Mouse (Mus musculus): Measurements from ENCODE around the gene Anks1b.

The Anks1b gene

DNA sequence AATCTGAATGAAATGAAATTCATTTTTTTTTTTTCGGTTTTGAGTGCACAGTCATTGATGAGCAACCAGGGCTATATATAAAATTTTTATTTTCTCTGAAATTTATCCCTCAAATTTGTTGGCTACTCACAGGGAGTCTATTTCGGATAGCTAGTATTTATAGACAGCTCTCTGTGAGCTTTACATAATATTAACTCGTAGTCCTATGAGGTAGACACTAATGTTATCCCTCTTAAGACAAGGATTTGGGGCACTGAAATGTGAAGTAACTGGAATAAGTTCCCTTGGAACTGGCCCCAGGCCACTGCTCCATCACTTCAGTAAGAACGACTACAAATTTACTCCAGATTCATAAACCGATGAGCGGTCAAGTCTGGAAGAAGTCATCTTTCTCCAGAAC lies 977.8 kb downstream of the Anks1b start:
- no peak for DNase-seq (ENCODE audit: low read depth in 1 of 2, low spot score in 2 of 2)

DNA sequence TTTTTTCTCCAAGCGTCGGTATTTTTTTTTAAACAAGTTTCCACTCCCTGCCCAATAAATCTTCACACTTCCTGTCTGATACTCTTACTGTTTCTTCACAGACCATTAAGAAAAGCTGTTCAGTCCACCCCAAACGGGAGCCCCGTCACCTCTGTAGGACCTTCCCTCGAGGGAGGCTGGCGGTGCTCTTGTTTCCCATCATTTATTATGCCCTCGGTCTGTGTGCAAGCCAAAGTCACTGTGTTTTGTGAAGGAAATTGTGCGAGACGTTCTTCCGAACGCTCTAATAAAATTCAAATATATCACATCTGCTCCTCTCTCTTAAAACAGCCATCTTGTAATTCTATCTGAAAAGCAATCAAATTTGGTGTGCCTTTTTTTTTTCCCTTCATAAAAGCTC lies 978.7 kb downstream of the Anks1b start:
- DNase-seq (ENCODE audit: low read depth in 1 of 2, low spot score in 2 of 2) = no peak

DNA sequence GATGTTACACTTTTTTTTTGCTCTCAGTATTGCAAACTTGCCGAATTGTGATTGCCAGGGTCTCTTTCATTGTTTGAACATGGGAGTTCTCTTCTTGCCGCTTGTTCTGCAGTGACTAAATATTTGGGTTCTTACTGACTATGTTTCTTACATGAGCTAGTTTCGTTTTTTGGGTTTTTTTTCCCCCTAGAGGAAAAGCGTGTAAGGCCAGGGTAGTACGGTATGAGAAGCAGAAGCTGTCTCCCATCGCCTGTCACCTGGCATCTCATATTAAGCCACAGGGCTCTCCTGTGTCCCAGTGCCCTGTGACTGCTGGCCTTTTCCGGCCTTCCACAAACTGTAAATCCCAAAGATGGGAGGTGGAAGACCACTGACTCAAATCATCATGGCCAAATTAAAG lies 979.1 kb downstream of the Anks1b start:
- DNase-seq (ENCODE audit: low read depth in 1 of 2, low spot score in 2 of 2) = no peak

DNA sequence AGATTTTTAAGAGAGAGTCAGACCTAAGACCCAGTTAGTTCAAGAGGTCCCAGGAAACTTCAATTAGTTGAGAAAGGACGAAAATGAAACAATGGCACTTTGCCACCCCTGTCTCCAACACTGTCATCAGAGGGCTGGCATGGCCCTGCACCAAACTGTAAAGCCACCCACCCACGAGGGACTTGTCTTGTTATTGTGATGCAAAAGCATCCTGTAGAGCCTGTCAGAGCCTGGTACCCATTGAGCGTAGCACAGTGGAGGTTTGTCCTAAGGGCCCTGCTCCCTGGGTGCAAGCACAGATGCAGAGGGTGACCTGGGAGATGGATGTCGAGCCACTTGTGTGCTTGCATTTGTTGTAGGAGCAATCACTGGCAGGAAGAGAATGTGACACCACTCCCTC lies 983.4 kb downstream of the Anks1b start:
- DNase-seq (ENCODE audit: low read depth in 1 of 2, low spot score in 2 of 2) = no peak

DNA sequence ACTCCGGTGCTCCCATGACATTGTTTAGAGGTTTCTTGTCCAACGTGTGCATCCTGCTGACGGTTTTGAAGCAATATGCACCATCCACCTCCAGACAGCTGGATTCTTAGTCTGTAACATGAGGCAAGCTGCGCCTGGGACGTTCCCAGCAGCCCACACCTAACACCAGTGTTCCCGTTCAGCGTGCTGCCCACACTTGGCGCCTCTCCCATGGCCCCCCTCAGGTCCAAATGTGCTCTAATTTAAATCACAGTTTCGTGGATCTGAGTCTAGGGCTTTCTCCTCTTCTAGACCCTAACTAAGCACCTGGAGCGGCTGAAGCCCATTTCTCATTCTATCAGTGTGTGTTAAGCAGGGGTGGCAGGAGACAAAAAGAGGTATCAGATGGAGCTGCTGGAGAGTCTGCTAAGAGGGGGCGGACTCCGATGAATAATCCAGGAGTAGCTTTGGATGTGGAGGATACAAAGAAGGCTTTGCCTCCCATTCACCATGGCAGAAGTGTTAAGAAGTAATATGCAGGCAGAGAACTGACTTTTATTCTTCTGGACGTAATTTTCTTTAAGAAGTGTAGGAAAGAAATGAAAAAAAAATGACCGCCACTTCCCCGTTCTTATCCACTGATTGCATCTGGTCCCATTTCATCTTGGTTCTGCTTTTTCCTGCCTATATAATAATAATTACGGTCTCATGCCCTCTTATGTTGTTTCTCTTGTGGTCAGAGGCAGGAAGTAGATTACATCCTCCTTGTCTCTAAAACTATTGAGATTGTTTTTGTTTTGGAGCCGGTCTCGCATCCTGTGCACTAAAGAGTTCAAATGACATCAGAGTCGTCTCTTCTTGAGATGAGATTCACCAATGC lies 986.6 kb downstream of the Anks1b start:
- DNase-seq (ENCODE audit: low read depth in 1 of 2, low spot score in 2 of 2) = no peak

DNA sequence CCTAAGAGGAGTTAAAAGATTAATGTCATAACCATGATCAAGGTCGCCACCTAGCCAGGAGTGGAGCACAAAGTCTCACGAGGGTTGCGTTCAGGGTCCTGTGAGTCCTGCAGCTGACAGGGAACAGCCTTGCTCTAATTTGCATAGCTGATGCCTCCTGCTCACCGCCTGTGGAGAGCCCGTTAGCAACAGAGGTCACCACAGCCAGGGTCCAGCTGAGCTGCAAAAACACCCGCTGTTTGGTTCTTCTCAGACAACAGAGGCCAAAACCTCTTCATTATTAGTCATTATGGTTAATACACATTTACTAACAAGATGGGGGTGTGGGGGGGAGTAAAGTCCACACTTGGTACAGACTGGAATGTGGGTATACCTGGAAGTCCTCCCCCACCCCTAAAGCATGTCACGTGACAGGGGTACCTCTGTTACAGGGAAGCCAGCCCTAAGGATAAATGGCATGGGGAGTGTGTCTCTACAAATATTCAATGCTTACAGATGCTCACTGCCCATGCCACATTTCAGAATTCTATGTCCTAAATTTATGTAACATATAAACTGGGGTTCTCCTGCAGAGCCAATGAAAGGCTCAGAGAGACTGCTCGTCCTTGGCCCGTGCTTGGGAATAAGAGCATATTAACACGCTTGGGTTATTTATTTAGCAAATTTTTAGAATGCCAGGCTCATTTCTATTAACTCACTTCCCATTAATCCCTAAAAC lies 990.7 kb downstream of the Anks1b start:
- DNase-seq (ENCODE audit: low read depth in 1 of 2, low spot score in 2 of 2) = no peak

DNA sequence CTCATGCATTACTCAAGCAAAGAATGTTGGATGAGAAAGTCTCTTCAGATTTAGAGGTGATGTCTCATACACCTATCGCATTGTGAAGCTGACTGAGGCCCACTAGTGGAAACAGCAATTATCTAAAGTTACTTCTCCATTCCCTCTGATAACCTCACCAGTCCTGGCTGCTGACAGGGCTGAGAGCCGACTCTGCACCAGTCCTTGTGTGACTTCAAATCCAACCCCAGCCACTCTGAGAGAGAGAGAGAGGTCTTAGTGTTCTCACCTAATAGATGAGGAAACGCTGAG lies 991.2 kb downstream of the Anks1b start:
- DNase-seq (ENCODE audit: low read depth in 1 of 2, low spot score in 2 of 2) = no peak

DNA sequence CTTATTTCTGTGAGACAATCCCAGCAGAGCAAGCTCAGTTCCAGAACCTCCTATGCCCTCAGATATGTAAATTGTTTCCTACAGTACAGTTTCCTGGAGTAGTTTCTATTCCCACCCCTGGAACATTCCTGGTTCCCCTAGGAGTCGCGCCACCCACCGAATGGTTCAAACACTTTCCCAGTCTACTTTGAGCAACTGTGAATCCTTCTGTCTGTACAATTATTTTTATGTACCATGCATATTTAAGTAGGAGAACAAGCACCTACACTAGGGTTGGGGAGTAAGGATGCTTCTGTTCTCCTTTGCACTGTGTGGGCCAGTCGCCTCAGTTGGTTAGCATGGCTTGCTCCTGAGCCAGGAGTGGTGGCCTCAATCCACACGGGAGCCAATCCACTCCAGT lies 999.9 kb downstream of the Anks1b start:
- no peak for DNase-seq (ENCODE audit: low read depth in 1 of 2, low spot score in 2 of 2)

DNA sequence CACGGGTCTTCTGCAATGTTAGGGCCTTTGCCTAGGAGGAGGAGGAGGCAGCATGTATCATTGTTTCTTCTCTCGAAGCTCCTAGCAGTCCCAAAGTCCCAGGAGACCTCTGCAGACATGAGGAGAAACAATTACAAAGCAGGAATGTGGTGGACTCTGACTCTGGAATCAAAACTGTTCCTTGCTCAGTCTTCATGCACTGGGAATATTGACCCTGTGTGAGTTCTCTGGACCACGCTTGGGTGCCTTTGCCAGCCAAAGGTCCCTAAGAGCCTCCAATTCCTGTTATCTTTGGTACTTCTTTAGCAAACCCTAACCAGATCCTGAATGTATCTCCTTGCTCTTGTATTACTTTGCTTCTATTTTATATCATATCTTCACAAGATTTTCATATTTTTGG lies 1000.9 kb downstream of the Anks1b start:
- no peak for DNase-seq (ENCODE audit: low read depth in 1 of 2, low spot score in 2 of 2)

DNA sequence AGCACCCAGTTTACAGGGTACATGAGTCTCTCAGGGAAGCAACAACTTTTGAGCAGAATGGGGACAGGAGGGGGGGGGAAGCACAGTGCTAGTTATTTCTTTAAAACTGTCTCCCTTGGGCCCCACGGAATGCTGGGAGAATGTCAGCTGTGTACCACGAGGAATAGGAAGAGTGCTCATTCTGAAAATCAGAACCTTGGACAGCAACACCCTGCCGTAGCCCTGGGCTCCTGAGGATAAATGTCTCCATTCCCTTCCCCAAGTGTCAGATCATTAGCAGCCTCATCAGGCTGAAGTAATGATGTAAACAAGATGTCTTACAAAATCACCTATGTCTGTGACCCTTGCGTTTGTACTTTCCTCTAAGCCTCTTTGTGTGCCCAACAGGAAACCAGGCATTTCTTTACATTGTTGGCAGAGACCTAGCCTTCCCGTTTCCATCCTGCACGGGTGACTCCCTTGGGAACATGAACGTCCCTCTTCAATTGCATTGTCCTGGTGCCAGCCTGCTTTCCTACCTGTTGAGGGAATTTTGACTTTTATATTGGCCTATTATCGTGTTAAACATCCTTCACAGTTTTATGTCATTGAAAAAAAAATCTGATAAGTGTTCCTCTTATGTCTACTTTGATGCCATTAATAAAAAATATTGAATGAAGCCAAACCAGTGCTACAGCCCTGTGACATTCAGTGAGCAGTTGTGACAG lies 1007.7 kb downstream of the Anks1b start:
- DNase-seq (ENCODE audit: low read depth in 1 of 2, low spot score in 2 of 2) = no peak

DNA sequence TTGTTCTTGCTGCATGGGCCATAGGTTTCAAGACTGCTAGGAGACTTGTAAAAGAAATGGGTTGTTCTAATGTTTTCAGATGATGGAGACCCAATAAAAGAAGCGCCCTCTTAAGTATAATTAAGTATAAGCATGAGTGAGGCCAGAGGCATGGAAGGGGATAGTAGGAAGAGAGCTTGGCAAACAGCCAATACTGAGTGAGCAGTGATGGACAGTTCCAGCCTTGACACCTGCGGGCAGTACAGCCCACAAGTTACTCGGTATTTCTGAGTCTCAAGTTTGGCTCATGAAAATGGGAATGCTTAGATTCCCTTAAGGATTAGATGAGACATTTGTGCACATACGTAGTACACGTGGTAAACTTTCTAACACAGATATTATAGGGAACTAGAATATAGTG lies 1016.3 kb downstream of the Anks1b start:
- DNase-seq (ENCODE audit: low read depth in 1 of 2, low spot score in 2 of 2) = no peak

DNA sequence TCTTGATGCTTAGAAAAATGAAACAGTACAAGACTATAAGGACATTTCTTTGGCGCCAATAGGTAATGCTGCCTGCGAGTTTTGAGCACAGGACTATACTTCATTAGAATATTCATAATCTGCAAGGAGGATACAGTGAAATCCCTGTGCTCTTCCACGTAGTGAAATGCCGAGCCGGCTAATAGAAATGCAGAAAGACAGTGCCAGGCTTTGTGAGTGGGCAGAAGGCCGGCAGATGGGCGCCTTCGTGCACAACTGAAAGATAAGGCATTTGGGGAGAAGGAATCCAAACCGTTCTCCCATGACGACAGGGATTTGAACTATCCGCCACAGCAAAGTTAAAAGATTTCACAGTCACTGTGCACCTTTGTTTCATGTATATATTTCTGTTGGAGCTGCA lies 1019.4 kb downstream of the Anks1b start:
- DNase-seq (ENCODE audit: low read depth in 1 of 2, low spot score in 2 of 2) = no peak

DNA sequence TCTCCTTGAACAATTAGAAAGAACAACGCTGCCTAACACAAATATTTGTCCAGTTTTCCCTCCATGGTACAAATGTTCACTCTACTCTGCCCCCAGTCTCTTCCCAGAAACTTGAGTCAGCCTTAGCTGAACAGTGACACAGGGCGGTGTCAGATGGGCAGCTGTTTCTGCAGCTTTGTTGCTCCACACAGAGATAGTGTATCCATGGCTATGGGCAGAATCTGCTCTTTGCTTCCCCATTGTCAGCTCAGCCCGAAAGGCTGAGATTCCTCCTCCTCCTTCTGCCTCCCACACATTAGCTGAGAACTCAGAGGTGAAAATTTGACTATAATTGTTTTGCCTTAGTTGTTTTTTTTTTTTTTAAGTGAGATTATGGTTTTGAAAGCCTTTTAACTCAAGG lies 1024.6 kb downstream of the Anks1b start:
- DNase-seq (ENCODE audit: low read depth in 1 of 2, low spot score in 2 of 2) = no peak

DNA sequence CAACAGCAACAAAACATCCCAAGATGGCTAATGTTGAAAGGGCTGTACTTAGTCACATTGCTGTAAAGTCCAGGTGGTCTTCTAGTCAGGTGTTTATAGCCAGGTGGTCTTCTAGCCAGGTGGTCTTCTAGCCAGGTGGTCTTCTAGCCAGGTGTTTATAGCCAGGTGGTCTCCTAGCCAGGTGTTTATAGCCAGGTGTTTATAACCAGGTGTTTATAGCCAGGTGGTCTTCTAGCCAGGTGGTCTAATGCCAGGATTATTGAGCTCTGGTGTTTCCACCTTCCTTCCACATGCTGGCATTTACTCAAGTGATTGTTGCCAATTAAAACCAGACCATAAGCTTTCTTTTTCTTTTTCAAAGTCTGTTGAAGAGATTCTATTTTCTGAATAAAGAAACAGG lies 1030.9 kb downstream of the Anks1b start:
- DNase-seq (ENCODE audit: low read depth in 1 of 2, low spot score in 2 of 2) = no peak

DNA sequence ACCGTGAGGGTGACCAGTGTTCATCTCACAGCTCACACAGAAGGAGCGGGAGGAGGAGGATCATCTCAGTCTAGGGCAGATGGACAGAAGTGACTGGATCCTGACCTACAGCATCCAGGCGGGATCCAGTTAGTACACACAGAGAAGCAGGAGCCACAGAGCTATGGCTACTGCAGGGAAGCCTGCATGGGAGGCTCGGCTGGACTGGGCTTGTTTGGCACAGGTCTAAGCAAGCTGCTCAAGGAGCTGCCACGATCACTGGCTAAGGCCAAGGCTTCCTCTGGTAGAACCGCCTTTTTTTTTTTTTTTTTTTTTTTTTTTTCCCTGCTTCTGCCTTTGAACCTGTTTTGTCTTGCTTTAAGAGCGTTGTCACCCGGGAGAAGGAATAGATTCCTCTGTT lies 1034.1 kb downstream of the Anks1b start:
- no peak for DNase-seq (ENCODE audit: low read depth in 1 of 2, low spot score in 2 of 2)

DNA sequence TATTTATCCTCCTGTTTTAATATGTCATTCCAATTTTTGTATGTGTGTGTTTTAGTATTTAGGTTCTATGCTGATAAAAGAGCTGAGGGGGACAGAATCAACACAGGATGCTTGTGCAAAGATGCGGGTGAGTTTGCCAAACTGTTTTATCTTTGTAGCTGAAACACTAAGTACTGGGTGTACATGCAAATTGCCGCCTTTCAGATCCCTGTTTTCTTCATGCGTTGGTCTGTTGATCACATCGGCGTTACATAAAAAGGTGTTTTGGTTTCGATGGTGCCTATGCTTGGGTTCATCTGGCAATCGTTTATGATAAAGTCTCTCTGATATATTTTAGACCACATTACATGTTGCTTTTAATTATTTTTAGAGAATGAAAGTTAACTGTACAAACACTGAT lies 1050.2 kb downstream of the Anks1b start:
- DNase-seq (ENCODE audit: low read depth in 1 of 2, low spot score in 2 of 2) = no peak

DNA sequence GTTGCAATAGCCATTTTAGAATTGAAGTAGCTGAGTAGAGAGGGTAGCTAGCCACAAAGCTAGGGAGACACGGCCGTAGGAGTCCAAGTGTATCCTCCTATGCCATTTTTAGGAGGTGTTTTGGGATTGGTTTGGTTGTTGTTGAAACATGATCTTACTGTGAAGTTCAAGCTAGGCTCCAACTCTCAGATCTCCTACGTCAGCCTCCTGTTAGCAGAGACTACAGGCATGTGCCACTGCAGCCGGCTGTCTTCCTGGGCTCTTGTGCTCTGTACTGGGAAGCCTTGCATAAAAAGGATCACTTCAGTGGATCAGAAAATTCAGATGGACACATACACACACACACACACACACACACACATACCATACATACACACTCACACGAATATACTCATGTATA lies 1059.8 kb downstream of the Anks1b start:
- DNase-seq (ENCODE audit: low read depth in 1 of 2, low spot score in 2 of 2) = no peak

DNA sequence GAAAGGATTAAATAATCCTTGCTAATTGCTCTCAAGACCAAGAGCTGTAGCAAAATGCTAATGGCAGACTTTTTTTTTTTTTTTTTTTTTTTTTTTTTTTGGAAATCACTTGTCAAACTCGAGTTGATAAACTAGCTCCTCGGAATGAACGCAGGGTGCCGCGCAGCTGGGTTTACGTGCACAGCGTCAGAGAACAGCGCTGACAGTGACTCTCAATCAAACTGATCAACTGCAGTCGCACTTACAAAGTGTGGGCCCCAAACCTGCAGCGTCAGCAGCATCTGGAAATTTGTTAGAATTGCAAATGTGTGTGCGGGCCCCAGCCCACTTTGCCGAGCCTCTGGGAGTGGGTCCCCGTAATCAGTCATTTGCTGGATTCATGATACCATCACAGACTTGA lies 1061.4 kb downstream of the Anks1b start:
- DNase-seq (ENCODE audit: low read depth in 1 of 2, low spot score in 2 of 2) = no peak

DNA sequence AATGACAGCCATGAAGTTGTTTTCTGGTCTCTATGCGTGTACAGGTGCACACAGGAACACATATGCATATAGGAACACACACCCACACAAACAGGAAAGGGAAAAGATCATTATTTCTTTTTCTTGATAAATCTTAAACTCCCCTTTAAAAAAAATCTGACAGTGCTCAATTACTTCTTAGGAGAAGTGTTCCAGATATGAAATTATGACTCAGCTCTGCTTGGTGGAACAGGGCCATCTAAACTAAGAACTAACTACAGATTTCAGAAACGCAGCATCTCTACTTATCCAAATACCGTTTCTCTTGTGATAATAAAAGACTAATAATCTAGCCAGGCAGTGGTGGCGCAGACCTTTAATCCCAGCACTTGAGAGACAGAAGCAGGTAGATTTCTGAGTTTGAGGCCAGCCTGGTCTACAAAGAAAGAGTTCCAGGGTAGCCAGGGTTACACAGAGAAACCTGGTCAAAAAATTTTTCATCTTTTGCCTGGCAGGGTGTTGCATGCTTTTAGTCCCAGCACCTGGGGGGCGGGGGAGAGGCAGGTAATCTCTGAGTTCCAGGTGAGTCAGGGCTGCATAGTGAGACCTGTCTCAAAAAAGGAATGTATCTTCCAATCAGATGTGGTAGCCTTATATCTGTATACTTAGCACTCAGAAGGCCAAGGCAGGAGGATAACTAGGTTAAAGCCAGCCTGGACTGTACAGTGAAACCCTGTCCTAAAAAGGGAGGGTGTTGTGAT lies 1064.6 kb downstream of the Anks1b start:
- DNase-seq (ENCODE audit: low read depth in 1 of 2, low spot score in 2 of 2) = no peak

DNA sequence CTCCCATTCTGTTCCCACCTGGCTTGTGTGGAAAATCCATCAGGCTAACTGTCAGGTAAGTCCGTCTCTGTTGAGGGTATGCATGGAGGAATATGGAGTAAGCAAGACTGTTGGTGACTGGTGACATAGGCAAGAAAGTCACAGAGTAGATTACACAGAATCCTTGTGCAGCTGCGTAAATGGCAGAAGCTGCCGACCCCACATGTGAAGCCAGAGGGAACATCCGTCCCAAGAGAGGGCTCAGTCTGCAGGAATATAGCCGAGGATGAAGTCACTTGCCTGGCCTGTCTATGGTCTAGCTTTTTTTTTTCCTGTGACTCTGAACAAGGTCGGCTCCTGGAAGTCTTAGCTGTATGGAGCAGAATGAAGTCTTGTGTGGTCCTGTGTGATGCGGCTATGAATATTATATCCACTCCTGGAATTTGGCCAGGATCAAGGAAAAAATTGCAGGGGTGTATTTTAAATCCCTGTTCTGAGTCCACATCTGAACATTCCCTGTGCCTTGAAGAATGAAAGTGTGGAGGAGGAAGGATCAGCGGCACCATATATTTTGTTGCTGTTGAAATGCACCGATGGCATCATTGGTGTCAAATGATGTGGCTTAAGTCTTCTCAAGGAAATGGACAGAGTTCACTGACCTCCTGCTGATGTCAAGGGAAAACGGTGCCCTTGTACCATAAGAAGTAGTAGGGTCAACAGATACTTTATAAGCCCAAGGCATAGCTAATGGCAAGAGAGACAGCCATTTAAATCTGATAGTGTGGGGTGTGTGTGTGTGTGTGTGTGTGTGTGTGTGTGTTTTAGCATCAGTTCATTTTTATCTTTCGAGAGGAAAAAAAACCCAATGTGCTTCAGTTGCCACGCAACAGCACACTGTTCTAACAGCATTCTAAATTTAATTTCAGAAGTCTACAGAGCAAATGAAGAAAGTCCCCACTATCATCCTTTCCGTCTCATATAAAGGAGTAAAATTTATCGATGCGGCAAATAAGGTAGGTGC lies 1067.5 kb downstream of the Anks1b start:
- no peak for DNase-seq (ENCODE audit: low read depth in 1 of 2, low spot score in 2 of 2)
